8 mouse cellular contexts compared by ENCODE assay signal in genomic region chr4:35884946-35885460, GRCm38 (mm10).
DNase-seq lines count a peak whose midpoint lies in the region; ATAC-seq and TF ChIP-seq lines count a peak whose summit lies in the region.

No protein-coding gene starts in this region.

- H3K27me3 ChIP-seq in midbrain, embryonic 10.5 days (ENCODE audit: low read depth, poor library complexity, severe bottlenecking): peaks cover 4% of the 10 kb centered on the region; the same call in 1 of the 2 replicates
- H3K27me3 ChIP-seq in midbrain, postnatal 0 days (ENCODE audit: insufficient read depth, low read length): no peaks in the 10 kb centered on the region
- no peaks in the 10 kb centered on the region for H3K27me3 ChIP-seq in neural tube, embryonic 11.5 days (ENCODE audit: control insufficient read depth, insufficient read depth, low read length)

- H3K36me3 ChIP-seq in midbrain, embryonic 10.5 days: no peaks in the 10 kb centered on the region
- H3K36me3 ChIP-seq in midbrain, postnatal 0 days (ENCODE audit: insufficient read depth, low read length): no peaks in the 10 kb centered on the region
- no peaks in the 10 kb centered on the region for H3K36me3 ChIP-seq in neural tube, embryonic 11.5 days (ENCODE audit: control insufficient read depth, insufficient read depth, low read length)

- TF ChIP-seq CTCF in midbrain, postnatal 0 days (IDR thresholded peaks at IDR 0.05): no peak
- no peak for TF ChIP-seq CTCF in brain, embryonic 14.5 days (IDR thresholded peaks at IDR 0.05; ENCODE audit: borderline replicate concordance, extremely low read depth, insufficient read depth, insufficient read length)

- no peak overlapping the region for H3K9ac ChIP-seq in midbrain, postnatal 0 days (replicated peaks; ENCODE audit: low read length, poor library complexity, severe bottlenecking)
- H3K9ac ChIP-seq in neural tube, embryonic 11.5 days (ENCODE audit: low read length): no peak overlapping the region

- no peak overlapping the region for H3K27ac ChIP-seq in midbrain, embryonic 10.5 days (replicated peaks)
- no peak overlapping the region for H3K27ac ChIP-seq in midbrain, postnatal 0 days (ENCODE audit: low read depth, low read length)
- H3K27ac ChIP-seq in neural tube, embryonic 11.5 days (ENCODE audit: low read depth, low read length): no peak overlapping the region

- H3K9me3 ChIP-seq in midbrain, embryonic 10.5 days (replicated peaks): no peaks in the 10 kb centered on the region
- H3K9me3 ChIP-seq in midbrain, postnatal 0 days (ENCODE audit: low read length): no peaks in the 10 kb centered on the region
- H3K9me3 ChIP-seq in neural tube, embryonic 11.5 days (ENCODE audit: control insufficient read depth, low read length): no peaks in the 10 kb centered on the region

- H3K4me2 ChIP-seq in midbrain, postnatal 0 days (ENCODE audit: low read depth, low read length, poor library complexity, severe bottlenecking): no peak overlapping the region
- H3K4me2 ChIP-seq in neural tube, embryonic 11.5 days (ENCODE audit: low read depth): no peak overlapping the region

- no peak overlapping the region for H3K4me3 ChIP-seq in midbrain, embryonic 10.5 days
- no peak overlapping the region for H3K4me3 ChIP-seq in midbrain, postnatal 0 days (ENCODE audit: low read depth, low read length)
- H3K4me3 ChIP-seq in neural tube, embryonic 11.5 days (ENCODE audit: low read depth, low read length): no peak overlapping the region

- no peak for ATAC-seq in midbrain, postnatal 0 days (ENCODE audit: low FRiP score)
- no peak for ATAC-seq in neural tube, embryonic 11.5 days (ENCODE audit: insufficient read depth, low FRiP score, low TSS enrichment)
- no peak for ATAC-seq in megakaryocyte, adult 5-6 weeks (ENCODE audit: poor library complexity, severe bottlenecking)

- TF ChIP-seq POLR2A in brain, embryonic 14.5 days (IDR thresholded peaks at IDR 0.05; ENCODE audit: borderline replicate concordance, extremely low read depth, insufficient read depth, insufficient read length, poor library complexity, severe bottlenecking): no peak

- WGBS in midbrain, embryonic 10.5 days: 61% methylated on average over 3 of the region's 3 CpGs
- 61% methylated on average over 3 of the region's 3 CpGs for WGBS in midbrain, postnatal 0 days
- 59% methylated on average over 3 of the region's 3 CpGs for WGBS in neural tube, embryonic 11.5 days

- peaks cover 22% of the 10 kb centered on the region for H3K4me1 ChIP-seq in midbrain, embryonic 10.5 days
- no peaks in the 10 kb centered on the region for H3K4me1 ChIP-seq in midbrain, postnatal 0 days (ENCODE audit: insufficient read depth, low read length)
- no peaks in the 10 kb centered on the region for H3K4me1 ChIP-seq in neural tube, embryonic 11.5 days (ENCODE audit: control insufficient read depth, insufficient read depth, low read length)

- peak; percentile 5 for DNase-seq in heart, postnatal 4 days
- DNase-seq in heart, adult 8-10 months (ENCODE audit: low spot score): no peak
- DNase-seq in midbrain, embryonic 10.5 days (ENCODE audit: low spot score): peak; percentile 25
- no peak for DNase-seq in midbrain, postnatal 0 days (ENCODE audit: low spot score)
- peak; percentile 57 for DNase-seq in brain, embryonic 14.5 days (ENCODE audit: low read depth)
- peak; percentile 50 for DNase-seq in neural tube, embryonic 11.5 days (ENCODE audit: low spot score)
- no peak for DNase-seq in layer of hippocampus, adult 9-10 months (ENCODE audit: low spot score)

Comparison
In these comparisons a context has a peak if more than half of its experiments do, and no peak if none do; other contexts are left out.
1. DNase-seq: peak in heart, postnatal 4 days (single experiment), midbrain, embryonic 10.5 days (single experiment), brain, embryonic 14.5 days (single experiment) and neural tube, embryonic 11.5 days (single experiment); none in heart, adult 8-10 months (single experiment), midbrain, postnatal 0 days (single experiment) and layer of hippocampus, adult 9-10 months (single experiment).